Mouse (Mus musculus): ENCODE data around the gene Ap1s3.

DNA sequence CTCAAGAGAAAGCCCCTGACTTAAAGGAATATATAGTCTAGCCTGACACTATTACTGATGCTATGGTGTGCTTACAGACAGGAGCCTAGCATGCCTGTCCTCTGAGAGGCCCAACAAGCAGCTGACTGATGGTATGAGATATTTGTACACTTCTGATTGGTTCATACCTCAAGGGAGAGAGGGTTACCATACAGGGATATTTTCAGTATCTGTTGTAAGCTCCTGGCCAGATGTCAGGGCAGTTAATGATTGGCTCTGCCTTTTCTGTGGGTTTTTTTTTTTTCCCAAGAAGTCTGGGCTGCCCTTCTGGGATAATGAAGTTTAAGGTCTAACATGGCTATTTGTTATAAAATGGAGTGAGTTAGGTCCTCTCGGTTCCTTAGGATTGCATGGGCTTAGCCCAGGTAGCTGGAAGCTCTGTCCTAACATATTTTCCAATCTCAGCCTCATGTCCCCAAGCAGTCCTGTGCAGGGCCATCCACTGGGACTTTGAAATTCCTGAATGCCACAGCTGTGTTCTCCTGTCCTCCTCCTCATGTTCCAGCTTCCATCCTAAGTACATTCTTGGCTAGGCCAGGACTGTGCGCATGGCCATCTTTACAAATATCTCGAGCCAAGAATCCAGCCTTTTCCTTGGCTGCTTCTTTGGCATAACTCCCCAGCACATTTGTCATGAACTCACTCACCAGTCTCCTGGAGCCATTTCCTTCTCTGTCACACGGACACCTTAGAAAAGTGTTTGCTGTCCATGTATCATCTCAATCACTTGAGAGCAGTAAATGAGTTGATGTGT lies 81.6 kb downstream of the Ap1s3 start:
- TF ChIP-seq CTCF (IDR thresholded peaks at IDR 0.05) (no peak), POLR2A (IDR thresholded peaks at IDR 0.05; ENCODE audit: insufficient read depth, low read depth, low read length) (no peak)
